Mouse (Mus musculus) CH12.LX (cell line): ENCODE data around the gene Rnf43. TPM values are rescaled to one million over a fixed set of nuclear protein-coding genes. Genes with fewer than 3 reads are reported as not detected.
A peak's percentile ranks its signal among the peaks of the same experiment; 100 is the strongest.

Experiments
- DNase-seq: peaks from one replicate; pipeline ENCODE4 v3.0.0-alpha.2; 2013; ENCODE audit errors: extremely low read depth
- H3K27ac ChIP-seq: 2 replicates; pipeline ENCODE4 v1.5.1; 2012; ENCODE audit warnings: low read depth, mild to moderate bottlenecking, control low read depth, moderate library complexity; ENCODE audit not compliant: insufficient read depth
- H3K27me3 ChIP-seq: replicated peaks from 2 replicates; pipeline ENCODE3; 2012; ENCODE audit warnings: inconsistent platforms
- H3K36me3 ChIP-seq, 2 experiments: replicated peaks in 1 of 2; 2 replicates each; pipeline versions ENCODE3 to v1.6.1; 2012; ENCODE audit warnings: inconsistent platforms in 1 of 2, low read length in 1 of 2, mild to moderate bottlenecking in 1 of 2, mixed read lengths in 1 of 2, moderate library complexity in 1 of 2; ENCODE audit not compliant: control insufficient read depth in 1 of 2, insufficient read depth in 1 of 2
- H3K4me1 ChIP-seq, 2 experiments: 2 replicates each; pipeline ENCODE4 v1.6.1; 2012; ENCODE audit warnings: inconsistent platforms in 1 of 2, moderate library complexity in 1 of 2; ENCODE audit not compliant: insufficient read depth in 2 of 2, control insufficient read depth in 1 of 2
- H3K4me2 ChIP-seq: 2 replicates; pipeline ENCODE4 v1.6.1; 2012; ENCODE audit warnings: low read depth, mild to moderate bottlenecking, control low read depth; ENCODE audit not compliant: poor library complexity, insufficient read depth, severe bottlenecking
- H3K4me3 ChIP-seq, 3 experiments: fragments of 150-350 bp in 1 of 3; sonication (generic) in 1 of 3; replicated peaks in 1 of 3; 2 replicates each; pipeline versions ENCODE3 to v1.5.1; 2011 to 2012; ENCODE audit warnings: low read depth in 2 of 3, low read length in 2 of 3, mild to moderate bottlenecking in 2 of 3, moderate library complexity in 2 of 3, control low read depth in 1 of 3, improper control_type of control experiment in 1 of 3, inconsistent platforms in 1 of 3, mixed read lengths in 1 of 3; ENCODE audit not compliant: poor library complexity in 1 of 3
- H3K79me2 ChIP-seq: replicated peaks from 2 replicates; pipeline ENCODE4 v1.6.1; 2012; ENCODE audit warnings: mild to moderate bottlenecking, moderate library complexity; ENCODE audit not compliant: control insufficient read depth, poor library complexity, insufficient read depth, severe bottlenecking; ENCODE audit errors: extremely low read depth
- H3K9ac ChIP-seq: 2 replicates; pipeline ENCODE4 v1.6.1; 2012; ENCODE audit warnings: low read depth, mild to moderate bottlenecking, control low read depth, moderate library complexity; ENCODE audit not compliant: insufficient read depth
- H3K9me3 ChIP-seq: replicated peaks from 2 replicates; pipeline ENCODE3; 2012; ENCODE audit warnings: low read length, inconsistent platforms, mixed read lengths
- E2F4 ChIP-seq: IDR thresholded peaks from 2 replicates; pipeline ENCODE4 v1.6.1; 2011; ENCODE audit warnings: low read depth, low read length, improper control_type of control experiment; ENCODE audit not compliant: insufficient replicate concordance
- EP300 ChIP-seq: IDR thresholded peaks from 2 replicates; pipeline ENCODE4 v1.6.1; 2011; ENCODE audit warnings: low read length, improper control_type of control experiment
- ETS1 ChIP-seq: conservative IDR thresholded peaks from 2 replicates; pipeline ENCODE4 v1.6.1; 2012; ENCODE audit warnings: low read depth, mild to moderate bottlenecking, inconsistent platforms, low read length, improper control_type of control experiment, moderate library complexity
- GABPA ChIP-seq: IDR thresholded peaks from 2 replicates; pipeline ENCODE4 v1.6.1; 2012; ENCODE audit warnings: low read depth, low read length, improper control_type of control experiment, inconsistent platforms; ENCODE audit not compliant: insufficient replicate concordance
- MAFK ChIP-seq: IDR thresholded peaks from 2 replicates; pipeline ENCODE4 v1.6.1; 2011; ENCODE audit warnings: low read length, improper control_type of control experiment; ENCODE audit not compliant: insufficient replicate concordance
- MAX ChIP-seq: IDR thresholded peaks from 2 replicates; pipeline ENCODE4 v1.6.1; 2011; ENCODE audit warnings: low read length, improper control_type of control experiment
- MEF2A ChIP-seq: IDR thresholded peaks from 2 replicates; pipeline ENCODE4 v1.6.1; 2014; ENCODE audit warnings: low read depth, mild to moderate bottlenecking, inconsistent platforms, low read length, improper control_type of control experiment, borderline replicate concordance
- MXI1 ChIP-seq: IDR thresholded peaks from 2 replicates; pipeline ENCODE4 v1.6.1; 2011; ENCODE audit warnings: mild to moderate bottlenecking, low read depth, low read length, improper control_type of control experiment
- POLR2A ChIP-seq: IDR thresholded peaks from 2 replicates; pipeline ENCODE4 v1.6.1; 2011; ENCODE audit warnings: low read depth, mild to moderate bottlenecking, improper control_type of control experiment, low read length
- SIN3A ChIP-seq: IDR thresholded peaks from 2 replicates; pipeline ENCODE4 v1.6.1; 2012; ENCODE audit warnings: low read length, improper control_type of control experiment, inconsistent platforms
- SMC3 ChIP-seq: IDR thresholded peaks from 2 replicates; pipeline ENCODE4 v1.6.1; 2011; ENCODE audit warnings: low read depth, low read length, improper control_type of control experiment
- TBP ChIP-seq: conservative IDR thresholded peaks from 2 replicates; pipeline ENCODE4 v1.6.1; 2011; ENCODE audit warnings: low read depth, low read length, improper control_type of control experiment
- USF2 ChIP-seq: conservative IDR thresholded peaks from 2 replicates; pipeline ENCODE4 v1.6.1; 2011; ENCODE audit warnings: low read depth, low read length, improper control_type of control experiment
- ZC3H11A ChIP-seq: IDR thresholded peaks from 2 replicates; pipeline ENCODE4 v1.6.1; 2012; ENCODE audit warnings: low read depth, mild to moderate bottlenecking, inconsistent platforms, low read length, improper control_type of control experiment
- ZKSCAN1 ChIP-seq: IDR thresholded peaks from 2 replicates; pipeline ENCODE4 v1.6.1; 2012; ENCODE audit warnings: low read depth, inconsistent platforms, low read length, improper control_type of control experiment, borderline replicate concordance
- dilution Hi-C: fragments of 300-500 bp; cut with MboI; formaldehyde crosslinking; loops from 2 replicates; pipeline ENCODE4 v1.14.3; 2020; ENCODE audit warnings: low sequenced_read_pairs; ENCODE audit not compliant: extremely low pct_unique_long_range_greater_than_20kb, extremely low pct_ligation_motif_present
- in situ Hi-C: fragments of 300-500 bp; cut with MboI; formaldehyde crosslinking; loops from 3 replicates; pipeline ENCODE4 v1.14.3; 2019; ENCODE audit warnings: low sequenced_read_pairs, low pct_ligation_motif_present, low pct_unique_long_range_greater_than_20kb, mixed read lengths
- polyA plus RNA-seq: library from polyadenylated mRNA; unstranded; fragments of >175 nt; gene quantifications from 2 replicates; pipeline ENCODE4 v1.2.1, GENCODE M21; 2012; ENCODE audit warnings: low read depth; ENCODE audit not compliant: insufficient read length
- total RNA-seq, 2 experiments: library from RNA; depleted of rRNA; stranded (reverse); fragments of 300-350 nt in 1 of 2; fragments of >200 nt in 1 of 2; gene quantifications; 2 replicates each; pipeline ENCODE4 v1.2.3; 2012 to 2014

Rnf43 gene
- total and polyA plus RNA-seq, 3 experiments = 12.2 to 27.7 (median 26.3) TPM

DNA sequence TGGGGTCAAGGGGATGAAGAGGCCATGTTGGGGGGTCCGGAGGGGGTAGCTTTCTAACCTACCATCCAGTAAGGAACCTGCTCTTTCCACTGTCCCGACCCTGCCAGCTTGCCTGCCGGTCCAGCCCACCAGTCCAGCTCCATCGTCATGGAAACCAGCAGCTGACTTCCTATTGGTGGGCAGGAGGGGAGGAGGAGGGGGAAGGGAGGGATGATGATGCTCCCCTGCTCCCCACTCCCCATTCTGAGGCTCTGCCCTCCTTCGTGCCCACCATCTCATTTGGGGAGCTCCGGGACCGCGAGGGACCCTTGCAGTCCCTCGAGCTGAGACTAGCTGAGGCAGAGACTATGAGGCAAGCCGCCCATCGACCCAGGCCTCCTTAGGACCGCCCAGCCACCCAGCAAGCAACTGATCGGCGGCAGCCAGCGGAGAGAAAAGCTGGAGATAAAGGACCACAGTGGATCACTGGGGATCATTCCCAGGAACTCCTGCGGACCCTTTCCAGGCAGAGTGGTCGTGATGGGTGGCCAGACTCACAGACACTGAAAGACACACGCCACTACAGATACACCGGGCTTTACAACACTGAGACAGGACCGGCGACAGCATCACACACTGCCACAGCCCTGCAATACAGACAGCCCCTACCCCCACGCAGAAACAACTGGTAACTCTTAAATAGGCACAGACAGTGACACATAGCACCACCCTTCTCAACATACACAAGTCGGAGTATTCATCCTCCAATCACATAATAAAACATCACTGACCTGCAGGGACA is 98.0 kb downstream of the Rnf43 start, which contains the start of gene Tspoap1:
Gene Tspoap1, plus strand, starts transcription at position 241 of the 781 bp plus-strand sequence.
- no peak for TF ChIP-seq MAFK
- no peak for TF ChIP-seq MEF2A
- no peak for TF ChIP-seq ETS1
- TF ChIP-seq POLR2A = peak; percentile 72; the same call in 1 of the 2 replicates
- TF ChIP-seq, all 38 proteins: peak for 1
- peak; percentile 88 for DNase-seq
- in situ Hi-C loops = no loop called here
- Histone ChIP-seq H3K36me3 (peaks cover 31 to 57% of the 10 kb centered on the region in 2 experiments), H3K4me3 (peak within 1 kb of the TSS in 1 of 3 experiments; percentile 8), H3K4me2 (peak within 1 kb of the TSS; percentile 27), H3K27ac (peak within 1 kb of the TSS; percentile 66), H3K4me1 (peaks cover 13 to 40% of the 10 kb centered on the region in 2 experiments; a peak in 3 of 4 replicates), H3K9me3 (peaks cover 7% of the 10 kb centered on the region), H3K27me3 (no peaks in the 10 kb centered on the region), H3K79me2 (peaks cover 20% of the 10 kb centered on the region), H3K9ac (peak within 1 kb of the TSS; percentile 25; the same call in 1 of the 2 replicates)
- dilution Hi-C loops = no loop called here

DNA sequence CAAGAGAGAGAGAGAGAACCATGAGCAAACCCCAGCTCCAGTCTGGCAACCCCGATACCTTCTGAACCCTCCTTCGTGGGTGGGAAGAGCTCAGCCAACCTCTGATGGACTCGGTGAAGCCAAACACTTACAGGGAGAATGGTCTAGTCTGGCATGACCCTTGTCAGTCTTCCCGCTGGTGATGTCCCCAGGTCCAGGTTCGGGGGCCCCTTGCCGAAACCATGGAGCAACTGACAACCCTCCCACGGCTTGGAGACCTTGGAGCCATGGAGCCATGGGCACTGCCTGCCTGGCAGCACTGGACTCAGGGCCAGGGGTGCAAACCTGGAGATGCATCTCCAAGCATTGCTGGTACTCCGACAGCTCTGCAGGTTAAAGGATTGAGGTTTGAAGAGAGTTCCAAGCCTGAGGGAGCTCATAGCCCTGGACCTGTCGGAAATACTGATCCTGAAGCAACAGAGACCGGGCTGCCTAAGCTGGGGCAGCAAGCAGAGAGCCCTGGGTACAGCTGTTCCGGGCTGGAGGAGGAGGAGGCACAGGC is 98.7 kb downstream of the Rnf43 start:
- DNase-seq = peak; percentile 70
- in situ Hi-C loops = no loop called here
- H3K27me3 ChIP-seq = no peaks in the 10 kb centered on the region

More for the DNA sequence above, 98.7 kb downstream of the Rnf43 start:
- Histone ChIP-seq H3K79me2 (peaks cover 12% of the 10 kb centered on the region), H3K4me3 (no peak overlapping the region), H3K9ac (no peak overlapping the region), H3K4me1 (peaks cover 13 to 40% of the 10 kb centered on the region in 2 experiments; a peak in 3 of 4 replicates), H3K4me2 (no peak overlapping the region), H3K9me3 (peaks cover 7% of the 10 kb centered on the region), H3K27ac (peak overlapping the region; percentile 66; the same call in 1 of the 2 replicates), H3K36me3 (peaks cover 35 to 62% of the 10 kb centered on the region in 2 experiments)
- TF ChIP-seq ZC3H11A (no peak), E2F4 (no peak), ZKSCAN1 (no peak), EP300 (no peak), SIN3A (no peak), USF2 (no peak), MAX (no peak), MXI1 (no peak), GABPA (no peak), TBP (no peak), MAFK (no peak), SMC3 (no peak)
- dilution Hi-C loops = no loop called here
